In the genomic region with DNA sequence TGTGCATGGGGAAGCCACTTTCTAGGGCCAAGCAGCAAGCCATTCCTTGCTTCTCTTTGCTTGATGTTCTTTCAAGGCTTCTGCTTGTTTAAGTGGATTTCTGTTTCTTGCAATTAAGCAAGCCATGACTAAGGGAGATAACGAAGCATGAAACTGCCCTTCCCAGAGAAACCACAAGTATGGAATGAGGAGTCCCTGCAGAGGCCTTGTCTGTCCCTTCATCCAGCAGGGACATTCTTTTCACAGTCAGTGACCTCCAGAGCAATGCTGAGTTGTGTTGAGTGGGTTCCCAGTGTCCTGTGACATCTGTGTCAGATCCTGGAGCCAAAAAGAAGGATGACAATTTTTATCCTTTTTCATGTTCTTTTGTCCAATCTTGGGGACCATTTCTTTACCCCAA, we compare ENCODE assay signal across 16 mouse cellular contexts.
DNase-seq lines count a peak whose midpoint lies in the region; ATAC-seq lines count a peak whose summit lies in the region.
"Had no signal": no experiment of that assay in that cellular context is flagged by ENCODE, and none has a peak within 500 bp of the region (broad histone marks: within the 10 kb centered on the region; RNA-seq: fewer than 3 reads in every experiment).

No protein-coding gene starts in this region.

- no peak for ATAC-seq in heart, embryonic 11.5 days (replicated peaks; ENCODE audit: insufficient number of reproducible peaks, low FRiP score, low TSS enrichment)
- no peak for ATAC-seq in liver, embryonic 13.5 days (ENCODE audit: low read depth)
- ATAC-seq in monocyte, adult 5-6 weeks (replicated peaks; ENCODE audit: insufficient number of reproducible peaks, low FRiP score, low TSS enrichment, poor library complexity, severe bottlenecking) = no peak
- ATAC-seq in forebrain, embryonic 14.5 days = no peak
- ATAC-seq: intestine, embryonic 15.5 days had no signal

- peaks cover 13% of the 10 kb centered on the region for H3K4me1 ChIP-seq in heart, embryonic 10.5 days
- peaks cover 7% of the 10 kb centered on the region for H3K4me1 ChIP-seq in heart, embryonic 11.5 days (ENCODE audit: control insufficient read depth, insufficient read depth, low read length)
- peaks cover 73% of the 10 kb centered on the region for H3K4me1 ChIP-seq in liver, embryonic 13.5 days (replicated peaks)
- no peaks in the 10 kb centered on the region for H3K4me1 ChIP-seq in forebrain, embryonic 14.5 days (ENCODE audit: control insufficient read depth, insufficient read depth, low read length)
- H3K4me1 ChIP-seq: embryonic facial prominence, embryonic 10.5 days; forebrain, embryonic 12.5 days; hindbrain, embryonic 12.5 days had no signal

- 0 out of 2 replicates have a peak overlapping the region, but pooled peaks have one; percentile 42 for H3K27ac ChIP-seq in heart, embryonic 10.5 days
- H3K27ac ChIP-seq in heart, embryonic 11.5 days (ENCODE audit: low read depth, low read length) = no peak overlapping the region
- H3K27ac ChIP-seq in liver, embryonic 13.5 days = peak overlapping the region; percentile 39
- H3K27ac ChIP-seq in forebrain, embryonic 14.5 days (ENCODE audit: low read depth, low read length) = no peak overlapping the region
- H3K27ac ChIP-seq: embryonic facial prominence, embryonic 10.5 days; forebrain, embryonic 12.5 days; hindbrain, embryonic 12.5 days; intestine, embryonic 15.5 days had no signal

- no peak overlapping the region for H3K9ac ChIP-seq in heart, embryonic 11.5 days (ENCODE audit: low read depth, low read length)
- no peak overlapping the region for H3K9ac ChIP-seq in liver, embryonic 13.5 days
- H3K9ac ChIP-seq in forebrain, embryonic 14.5 days (ENCODE audit: low read length) = no peak overlapping the region
- H3K9ac ChIP-seq: forebrain, embryonic 12.5 days; hindbrain, embryonic 12.5 days; intestine, embryonic 15.5 days had no signal

- no peaks in the 10 kb centered on the region for H3K9me3 ChIP-seq in heart, embryonic 10.5 days
- no peaks in the 10 kb centered on the region for H3K9me3 ChIP-seq in heart, embryonic 11.5 days (replicated peaks; ENCODE audit: control insufficient read depth, low read length)
- no peaks in the 10 kb centered on the region for H3K9me3 ChIP-seq in liver, embryonic 13.5 days (replicated peaks)
- H3K9me3 ChIP-seq in forebrain, embryonic 14.5 days (replicated peaks; ENCODE audit: control insufficient read depth, low read length) = no peaks in the 10 kb centered on the region
- H3K9me3 ChIP-seq: embryonic facial prominence, embryonic 10.5 days; forebrain, embryonic 12.5 days; hindbrain, embryonic 12.5 days; intestine, embryonic 15.5 days had no signal

- H3K4me2 ChIP-seq in heart, embryonic 11.5 days = no peak overlapping the region
- H3K4me2 ChIP-seq in liver, embryonic 13.5 days = peak overlapping the region; percentile 33; the same call in 1 of the 2 replicates
- H3K4me2 ChIP-seq in forebrain, embryonic 14.5 days (ENCODE audit: low read length) = no peak overlapping the region
- H3K4me2 ChIP-seq: forebrain, embryonic 12.5 days; hindbrain, embryonic 12.5 days; intestine, embryonic 15.5 days had no signal

- 62% methylated on average over 1 of the region's 1 CpGs for WGBS in heart, embryonic 10.5 days
- WGBS in heart, embryonic 11.5 days (ENCODE audit: insufficient replicate concordance) = 45% methylated on average over 1 of the region's 1 CpGs
- 19% methylated on average over 1 of the region's 1 CpGs for WGBS in liver, embryonic 13.5 days (ENCODE audit: insufficient replicate concordance)
- WGBS in forebrain, embryonic 14.5 days = 36% methylated on average over 1 of the region's 1 CpGs

- no peak for DNase-seq in heart, embryonic 10.5 days (ENCODE audit: low spot score)
- peak; percentile 1 for DNase-seq in left cerebral cortex, postnatal 4 days
- DNase-seq in left cerebral cortex, adult 11 months (ENCODE audit: low spot score) = no peak
- DNase-seq in liver, embryonic 13.5 days = no peak
- DNase-seq in forebrain, embryonic 14.5 days (ENCODE audit: low spot score) = no peak
- DNase-seq: adrenal gland, adult 8-10 months; cerebellum, adult 8-10 months; midbrain, embryonic 14.5 days had no signal

- intact Hi-C loops in left cerebral cortex, postnatal 4 days (cut with DNase I) = no loop called here

- no peak overlapping the region for H3K4me3 ChIP-seq in heart, embryonic 10.5 days
- H3K4me3 ChIP-seq in heart, embryonic 11.5 days (ENCODE audit: low read depth, low read length) = no peak overlapping the region
- H3K4me3 ChIP-seq in liver, embryonic 13.5 days (replicated peaks) = no peak overlapping the region
- no peak overlapping the region for H3K4me3 ChIP-seq in forebrain, embryonic 14.5 days (ENCODE audit: low read depth, low read length)
- H3K4me3 ChIP-seq: embryonic facial prominence, embryonic 10.5 days; forebrain, embryonic 12.5 days; hindbrain, embryonic 12.5 days; intestine, embryonic 15.5 days; myocyte had no signal

- no peaks in the 10 kb centered on the region for H3K27me3 ChIP-seq in heart, embryonic 10.5 days (ENCODE audit: insufficient read depth, poor library complexity, severe bottlenecking)
- no peaks in the 10 kb centered on the region for H3K27me3 ChIP-seq in heart, embryonic 11.5 days (ENCODE audit: control insufficient read depth, insufficient read depth, low read length)
- H3K27me3 ChIP-seq in liver, embryonic 13.5 days = no peaks in the 10 kb centered on the region
- no peaks in the 10 kb centered on the region for H3K27me3 ChIP-seq in forebrain, embryonic 14.5 days (replicated peaks; ENCODE audit: control insufficient read depth, insufficient read depth, low read length)
- H3K27me3 ChIP-seq: CH12.LX; forebrain, embryonic 12.5 days; hindbrain, embryonic 12.5 days; intestine, embryonic 15.5 days had no signal

- H3K36me3 ChIP-seq in heart, embryonic 10.5 days = no peaks in the 10 kb centered on the region
- H3K36me3 ChIP-seq in heart, embryonic 11.5 days (ENCODE audit: control insufficient read depth, insufficient read depth, low read length) = no peaks in the 10 kb centered on the region
- H3K36me3 ChIP-seq in liver, embryonic 13.5 days = no peaks in the 10 kb centered on the region
- H3K36me3 ChIP-seq in forebrain, embryonic 14.5 days (ENCODE audit: control insufficient read depth, insufficient read depth, low read length) = no peaks in the 10 kb centered on the region
- H3K36me3 ChIP-seq: embryonic facial prominence, embryonic 10.5 days; forebrain, embryonic 12.5 days; hindbrain, embryonic 12.5 days; intestine, embryonic 15.5 days had no signal

Comparison
In these comparisons a context has a peak if more than half of its experiments do, and no peak if none do; other contexts are left out.
1. H3K27ac ChIP-seq: peak in heart, embryonic 10.5 days (single experiment) and liver, embryonic 13.5 days (single experiment); none in heart, embryonic 11.5 days (single experiment) and forebrain, embryonic 14.5 days (single experiment).